Mouse (Mus musculus): ENCODE data around the gene Ldlr. TPM values are rescaled to one million over a fixed set of nuclear protein-coding genes. Genes with fewer than 3 reads are reported as not detected.
A peak's percentile ranks its signal among the peaks of the same experiment; 100 is the strongest.
"Not testable (repeated sequence)": the region's sequence is repeated elsewhere in the genome, so short reads cannot be mapped to it uniquely, and the experiment has no call there.

Gene Ldlr
- polyA plus RNA-seq (2015; fragmentation: Nextera tagmentation; extraction: Ambion mirVana): 16.9 and 21.8 TPM in 2 replicates

DNA sequence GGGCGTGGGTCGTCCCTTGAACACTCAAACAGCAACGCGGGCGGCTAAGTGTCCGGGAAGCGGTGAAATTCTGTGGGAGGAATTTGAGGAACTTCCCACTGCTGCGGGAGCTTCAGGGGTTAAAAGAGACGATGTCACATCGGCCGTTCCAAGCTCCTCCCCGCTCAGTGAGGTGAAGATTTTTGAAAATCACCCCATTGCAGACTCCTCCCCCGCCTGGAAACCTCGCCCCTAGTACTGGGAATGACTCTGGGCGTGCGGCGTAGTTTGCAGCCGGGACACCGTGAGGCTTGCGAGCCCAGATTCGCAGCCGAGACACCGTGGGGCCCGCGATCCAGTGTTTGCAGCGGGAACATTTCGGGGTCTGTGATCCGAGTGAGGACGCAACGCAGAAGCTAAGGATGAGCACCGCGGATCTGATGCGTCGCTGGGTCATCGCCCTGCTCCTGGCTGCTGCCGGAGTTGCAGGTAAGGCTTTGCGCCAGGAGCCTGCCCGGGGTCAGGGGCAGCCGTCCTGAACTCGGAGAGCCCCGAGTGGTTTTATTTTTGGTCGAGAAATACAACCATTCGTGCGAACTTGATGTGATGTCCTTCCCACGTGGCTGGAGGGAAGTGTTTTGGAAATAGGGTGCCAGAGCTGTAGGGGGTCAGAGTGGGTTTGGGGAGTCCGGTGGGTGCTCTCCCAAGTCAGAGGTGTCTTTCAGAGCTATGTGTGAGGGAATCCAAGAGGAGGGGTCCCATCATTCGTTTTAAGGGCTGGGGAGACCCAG, at the start of gene Ldlr:
Gene Ldlr (plus strand): TSS at position 107 of the 770 bp plus-strand sequence.
- DNase-seq (ENCODE audit: low spot score): peak; percentile 75

DNA sequence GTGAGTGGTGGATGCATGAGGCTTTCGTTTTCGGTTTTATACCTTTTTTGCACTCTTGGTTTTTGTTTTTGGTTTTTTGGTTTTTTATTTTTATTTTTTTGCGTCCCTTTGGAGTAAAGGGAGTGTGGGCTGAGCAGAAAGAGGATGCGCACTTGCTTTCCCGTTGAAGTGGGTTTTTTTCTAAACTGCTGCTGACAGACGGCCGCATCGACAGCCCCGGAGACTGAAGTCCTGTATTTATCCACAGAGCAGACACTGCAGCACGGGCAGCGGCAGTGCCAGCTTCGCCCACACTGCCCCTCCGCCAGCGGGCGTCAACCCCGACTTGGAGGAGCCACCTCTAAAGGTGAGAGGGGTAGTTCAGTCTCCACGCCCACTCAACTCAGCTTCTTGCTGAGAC, 45.6 kb upstream of the Ldlr start:
- DNase-seq (ENCODE audit: low spot score): no peak

DNA sequence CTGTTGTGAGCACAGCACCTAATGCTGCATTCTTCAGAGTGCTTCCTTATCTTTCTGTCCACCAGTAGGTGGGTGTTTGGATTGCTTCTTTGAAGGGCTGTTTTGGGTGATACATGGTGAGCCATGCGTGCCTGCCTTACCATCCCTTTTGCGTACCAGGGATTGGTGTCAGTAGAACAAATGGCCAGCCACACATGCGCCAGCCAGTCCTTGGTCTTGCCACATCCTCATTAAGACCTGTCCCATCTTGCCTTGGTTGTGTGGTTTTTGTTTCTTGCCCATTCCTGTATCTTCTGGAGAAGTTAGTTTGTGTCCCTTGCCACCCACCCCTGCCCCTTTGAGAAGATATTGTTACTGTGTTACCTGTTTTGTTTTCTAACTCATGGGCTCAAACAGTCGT, 42.8 kb upstream of the Ldlr start:
- no peak for DNase-seq (ENCODE audit: low spot score)

DNA sequence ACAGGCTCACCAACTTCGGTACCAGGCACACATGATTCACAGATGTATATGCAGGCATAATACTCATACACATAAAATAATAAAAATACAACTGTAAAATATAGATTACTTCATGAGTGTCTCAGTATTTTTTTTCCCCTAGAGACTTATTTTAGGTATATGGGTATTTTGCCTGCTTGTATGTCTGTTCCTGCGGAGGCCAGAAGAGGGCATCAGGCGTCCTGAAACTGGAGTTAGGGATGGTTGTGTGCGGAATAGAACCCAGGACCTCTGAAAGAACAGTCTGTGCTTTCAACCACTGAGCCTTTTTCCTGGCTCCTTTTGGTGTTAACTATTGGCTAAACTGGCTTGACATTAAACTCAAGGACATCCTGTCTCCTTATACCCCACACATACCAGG, 40.5 kb upstream of the Ldlr start:
- DNase-seq (ENCODE audit: low spot score): no peak

DNA sequence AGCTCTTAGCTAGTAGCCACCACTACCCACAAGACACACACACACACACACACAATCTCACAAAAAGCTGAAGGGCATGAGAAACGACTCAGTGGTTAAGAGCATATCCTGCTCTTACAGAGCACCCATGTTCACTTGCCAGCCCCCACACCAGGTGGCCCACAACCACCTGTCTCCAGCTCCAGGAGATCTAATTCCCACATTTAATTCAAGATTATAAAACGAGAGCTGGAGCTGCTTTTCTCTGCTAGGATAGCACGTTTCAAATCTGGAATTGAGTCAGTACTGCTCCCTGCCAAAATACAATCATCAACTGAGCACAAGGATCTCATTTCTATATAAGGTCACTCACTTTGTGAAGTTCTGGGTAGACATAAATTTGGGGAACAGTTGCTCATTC, 39.4 kb upstream of the Ldlr start:
- no peak for DNase-seq (ENCODE audit: low spot score)

DNA sequence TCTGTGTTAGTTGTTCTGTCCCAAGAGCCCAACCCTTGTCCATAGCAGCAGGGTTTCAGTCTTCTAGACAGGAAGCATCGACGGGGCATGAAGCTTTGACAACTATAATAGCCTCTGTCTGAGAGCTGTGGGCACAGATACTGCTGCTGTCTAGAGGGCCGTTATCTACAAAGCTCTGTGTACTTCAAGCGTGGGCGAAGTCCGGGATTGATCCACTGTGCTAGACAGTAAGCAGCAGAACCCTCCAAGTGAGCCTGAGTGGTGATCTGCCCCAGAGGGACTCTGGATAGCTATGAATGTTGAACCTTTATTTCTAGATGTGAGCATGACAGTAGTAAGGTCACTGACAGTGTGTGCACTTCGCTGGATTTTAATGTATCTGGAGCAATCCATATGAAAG, 34.7 kb upstream of the Ldlr start:
- DNase-seq (ENCODE audit: low spot score): no peak

GRCm38 (mm10) chr9:21690031-21690430, 33.3 kb upstream of the Ldlr start:
- DNase-seq (ENCODE audit: low spot score): no peak

DNA sequence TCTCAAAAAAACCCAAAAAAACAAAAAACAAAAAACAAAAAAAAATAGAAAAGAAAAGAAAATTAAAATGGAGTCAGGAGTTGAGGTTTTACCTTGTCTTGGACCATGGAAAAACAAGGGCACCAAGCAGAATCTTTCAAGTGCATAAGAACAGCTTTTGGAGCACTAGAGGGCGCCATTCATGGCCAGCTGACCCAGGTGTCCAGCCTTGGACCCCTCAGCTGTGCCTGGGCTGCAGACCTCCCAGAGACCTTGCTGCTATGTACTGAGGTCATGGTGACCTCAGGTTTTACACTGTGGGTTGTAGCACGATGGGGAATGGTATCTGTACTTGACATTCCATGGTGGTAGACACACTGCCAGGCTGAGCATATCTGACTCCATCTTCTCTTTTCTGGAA, 31.4 kb upstream of the Ldlr start:
- DNase-seq (ENCODE audit: low spot score): no peak

DNA sequence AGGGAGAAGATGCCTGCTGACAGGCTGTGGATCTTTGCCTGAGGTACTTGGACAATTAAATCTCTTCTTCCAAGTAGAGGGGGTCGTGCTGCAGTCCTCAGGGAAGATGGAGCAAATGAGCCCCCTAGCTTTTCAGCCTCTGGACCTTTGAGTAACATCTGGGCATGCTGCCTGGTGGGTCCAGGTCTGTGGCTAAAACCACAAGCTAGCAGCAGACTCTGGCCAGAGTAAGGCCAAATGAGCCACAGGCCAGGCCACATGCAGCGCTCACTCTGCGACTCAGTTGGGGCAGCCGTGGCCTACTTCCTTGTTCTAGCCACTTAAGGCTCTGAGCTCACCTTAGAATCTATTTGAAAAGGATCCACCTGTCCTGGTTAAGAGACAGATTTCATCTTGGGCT, 30.8 kb upstream of the Ldlr start:
- DNase-seq (ENCODE audit: low spot score): no peak

- no peak for DNase-seq (ENCODE audit: low spot score)
These were observed 29.2 kb upstream of the Ldlr start for GRCm38 (mm10) chr9:21694071-21694470.

GRCm38 (mm10) chr9:21695229-21695792, 28.0 kb upstream of the Ldlr start:
- no peak for DNase-seq (ENCODE audit: low spot score)

- no peak for DNase-seq (ENCODE audit: low spot score)
These were observed 26.2 kb upstream of the Ldlr start for GRCm38 (mm10) chr9:21697121-21697520.

- not testable (repeated sequence) for DNase-seq (ENCODE audit: low spot score)
These were observed 24.0 kb upstream of the Ldlr start for GRCm38 (mm10) chr9:21699280-21699679.

DNA sequence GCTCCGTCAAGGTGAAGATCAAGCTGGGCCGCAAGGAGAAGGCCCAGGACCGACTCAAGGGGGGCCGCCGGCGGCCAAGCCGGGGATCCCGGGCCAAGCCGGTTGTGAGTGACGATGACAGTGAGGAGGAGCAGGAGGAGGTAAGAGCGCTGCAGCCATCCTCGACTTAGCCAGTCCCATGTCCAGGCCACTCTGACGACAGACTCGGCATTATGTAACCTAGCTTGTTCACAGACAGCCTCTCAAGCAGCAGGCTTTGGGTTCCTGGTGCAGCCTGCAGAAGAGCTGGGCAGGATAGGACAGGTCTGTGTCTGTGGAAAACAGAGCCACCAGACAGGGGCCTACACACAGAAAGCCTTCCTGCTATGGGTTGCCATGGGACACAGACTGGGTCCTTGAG, 22.2 kb upstream of the Ldlr start:
- no peak for DNase-seq (ENCODE audit: low spot score)

- no peak for DNase-seq (ENCODE audit: low spot score)
These were observed 19.8 kb upstream of the Ldlr start for GRCm38 (mm10) chr9:21703494-21703893.

DNA sequence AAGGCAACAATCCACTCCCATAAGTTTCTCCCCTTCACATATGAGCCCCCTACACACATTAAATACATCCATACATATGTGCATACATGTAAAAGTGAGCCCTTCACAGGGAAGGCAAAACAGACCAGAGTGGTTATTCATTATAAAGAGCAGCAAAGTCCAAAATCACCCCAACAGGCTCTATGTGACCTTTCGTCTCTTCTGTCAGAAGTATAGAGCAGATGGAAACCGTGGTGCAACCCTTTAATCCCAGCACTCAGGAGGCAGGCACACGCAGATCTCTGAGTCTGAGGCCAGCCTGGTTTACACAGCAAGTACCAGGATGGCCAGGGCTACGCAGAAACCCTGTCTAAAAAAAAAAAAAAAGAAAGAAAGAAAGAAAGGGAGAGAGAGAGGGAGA, 17.2 kb upstream of the Ldlr start:
- no peak for DNase-seq (ENCODE audit: low spot score)

DNA sequence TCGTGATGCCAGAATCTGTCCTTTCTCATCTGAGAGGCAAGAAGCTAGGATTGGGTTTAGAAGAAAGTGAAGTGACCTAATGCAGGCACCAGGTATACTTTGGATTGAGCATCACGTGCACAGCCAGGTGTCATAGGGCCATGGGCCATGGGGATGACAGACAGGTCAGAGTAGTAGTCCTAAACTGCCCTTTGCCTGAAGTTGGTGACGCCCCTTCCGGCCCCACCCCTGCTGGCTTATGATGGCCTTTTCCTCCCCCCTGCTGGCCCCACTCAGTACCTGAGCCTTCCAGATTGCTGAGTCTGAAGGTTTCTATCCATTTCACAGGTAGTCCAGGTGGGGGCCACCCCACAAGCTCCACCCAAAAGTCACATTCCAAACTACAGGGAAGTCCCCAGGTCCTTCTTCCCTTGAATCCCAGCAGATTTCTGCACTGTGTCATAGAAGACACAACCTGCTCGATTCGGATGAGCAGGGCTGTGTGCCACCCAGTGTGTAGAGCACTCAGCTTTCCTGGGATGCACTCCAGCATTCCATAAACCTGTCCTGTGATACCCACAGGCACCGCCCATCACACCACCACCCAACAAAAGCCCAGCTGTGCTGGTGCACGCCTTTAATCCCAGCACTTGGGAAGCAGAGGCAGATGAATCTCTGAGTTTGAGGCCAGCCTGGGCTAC, 16.6 kb upstream of the Ldlr start:
- no peak for DNase-seq (ENCODE audit: low spot score)

GRCm38 (mm10) chr9:21709340-21709739, 13.9 kb upstream of the Ldlr start:
- DNase-seq (ENCODE audit: low spot score): no peak

DNA sequence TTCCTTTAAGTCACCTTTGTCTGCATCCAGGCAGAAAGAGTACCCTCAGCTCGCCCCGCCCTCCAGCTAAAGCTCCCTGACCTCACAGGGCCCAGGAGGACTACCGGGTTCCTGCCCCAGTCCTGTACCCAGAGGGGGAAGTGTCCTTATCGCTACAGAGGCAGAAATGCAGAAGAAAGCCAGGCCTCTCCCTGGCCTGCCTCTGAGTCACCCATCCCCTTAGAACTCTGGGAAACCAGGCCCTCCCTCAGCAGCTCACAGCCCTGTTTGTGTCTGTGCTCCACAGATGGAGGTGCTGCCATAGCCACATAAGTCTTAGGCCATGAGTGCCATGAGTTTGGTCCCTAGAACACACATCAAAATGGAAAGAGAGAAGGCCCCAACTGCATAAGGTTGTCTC, 8.0 kb upstream of the Ldlr start:
- DNase-seq (ENCODE audit: low spot score): no peak

DNA sequence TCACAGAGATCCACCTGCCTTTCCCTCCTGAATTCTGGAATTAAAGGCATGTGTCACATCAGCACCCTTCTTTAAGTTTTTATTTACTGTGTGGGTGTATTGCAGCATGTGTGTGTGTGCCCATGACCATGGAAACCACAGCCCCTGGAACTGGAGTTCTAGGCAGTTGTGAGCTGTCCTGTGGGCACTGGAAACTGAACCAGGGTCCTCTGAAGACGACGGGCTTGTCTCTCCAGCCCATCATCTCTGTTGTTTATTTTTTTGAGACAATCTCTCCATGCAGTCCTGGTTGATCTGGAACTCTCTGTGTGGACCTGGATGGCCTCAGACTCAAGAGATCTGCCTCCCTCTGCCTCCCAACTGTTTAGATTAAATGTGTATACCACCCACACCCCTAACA, 6.3 kb upstream of the Ldlr start:
- DNase-seq (ENCODE audit: low spot score): no peak

DNA sequence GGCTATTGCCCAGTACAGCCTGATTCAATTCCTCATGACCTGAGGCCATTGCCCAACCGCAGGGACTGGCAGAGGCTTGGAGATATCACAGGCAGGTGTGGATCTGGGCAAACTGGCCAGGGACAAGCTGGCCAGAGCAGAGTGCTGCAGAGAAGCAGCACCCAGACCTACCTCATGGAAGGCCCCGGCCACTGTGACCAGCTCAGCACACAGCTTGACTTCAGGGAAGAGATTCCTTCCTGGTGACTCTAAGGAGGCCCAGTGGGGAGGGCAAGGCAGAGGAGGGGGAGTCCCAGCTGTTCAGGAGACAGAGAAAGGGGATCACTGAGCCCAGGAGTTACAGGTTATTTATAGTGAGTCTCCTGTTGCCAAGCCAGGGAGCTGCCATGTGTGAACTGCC, 2.2 kb upstream of the Ldlr start:
- DNase-seq (ENCODE audit: low spot score): no peak

GRCm38 (mm10) chr9:21724147-21724536, 859 bp downstream of the Ldlr start:
- DNase-seq (ENCODE audit: low spot score): peak; percentile 96
